ENCODE assay signal across 8 mouse cellular contexts in genomic region chr6:117932325-117933051, GRCm38 (mm10). TPM values are rescaled to one million over a fixed set of nuclear protein-coding genes. Genes with fewer than 3 reads are reported as not detected.
A peak's percentile ranks its signal among the peaks of the same experiment; 100 is the strongest.
DNase-seq lines count a peak whose midpoint lies in the region; ATAC-seq lines count a peak whose summit lies in the region.

No protein-coding gene starts in this region.

- H3K4me1 ChIP-seq in forebrain, embryonic 12.5 days = no peaks in the 10 kb centered on the region
- no peaks in the 10 kb centered on the region for H3K4me1 ChIP-seq in midbrain, embryonic 15.5 days

- 58% methylated on average over 11 of the region's 11 CpGs for WGBS in forebrain, embryonic 12.5 days
- WGBS in midbrain, embryonic 15.5 days = 63% methylated on average over 11 of the region's 11 CpGs

- H3K9ac ChIP-seq in forebrain, embryonic 12.5 days = no peak overlapping the region
- H3K9ac ChIP-seq in midbrain, embryonic 15.5 days = no peak overlapping the region

- ATAC-seq in frontal cortex, adult (ENCODE audit: low TSS enrichment) = peak; percentile 89
- no peak for ATAC-seq in forebrain, embryonic 12.5 days (ENCODE audit: low FRiP score)
- ATAC-seq in midbrain, embryonic 15.5 days (replicated peaks) = no peak

- H3K27me3 ChIP-seq in forebrain, embryonic 12.5 days = no peaks in the 10 kb centered on the region
- H3K27me3 ChIP-seq in midbrain, embryonic 15.5 days (replicated peaks) = no peaks in the 10 kb centered on the region

- DNase-seq in frontal cortex, postnatal 25 days (ENCODE audit: low spot score in 2 of 2) = no peak
- DNase-seq in A20 (ENCODE audit: low read depth, low spot score) = peak; percentile 64
- DNase-seq in adrenal gland, postnatal 25 days = peak; percentile 46
- peak; percentile 43 for DNase-seq in kidney, postnatal 10 days
- peak; percentile 55 for DNase-seq in retina, embryonic 14.5 days (ENCODE audit: low spot score)

- no peak overlapping the region for H3K4me3 ChIP-seq in forebrain, embryonic 12.5 days (replicated peaks)
- H3K4me3 ChIP-seq in midbrain, embryonic 15.5 days = no peak overlapping the region

- H3K4me2 ChIP-seq in forebrain, embryonic 12.5 days = no peak overlapping the region
- no peak overlapping the region for H3K4me2 ChIP-seq in midbrain, embryonic 15.5 days

- H3K36me3 ChIP-seq in forebrain, embryonic 12.5 days (replicated peaks) = peaks cover 25% of the 10 kb centered on the region
- H3K36me3 ChIP-seq in midbrain, embryonic 15.5 days (replicated peaks) = no peaks in the 10 kb centered on the region

- H3K27ac ChIP-seq in forebrain, embryonic 12.5 days = no peak overlapping the region
- no peak overlapping the region for H3K27ac ChIP-seq in midbrain, embryonic 15.5 days

- no peaks in the 10 kb centered on the region for H3K9me3 ChIP-seq in forebrain, embryonic 12.5 days
- no peaks in the 10 kb centered on the region for H3K9me3 ChIP-seq in midbrain, embryonic 15.5 days

RNA-seq across cellular contexts. Expression of gene Fxyd4, which starts 5.0 kb away (rescaled TPM):
- total RNA-seq in adrenal gland, postnatal 25 days (2021) = not detected in 2 replicates
- polyA plus RNA-seq in forebrain, embryonic 12.5 days (2016; fragmentation: Nextera tagmentation; extraction: Ambion mirVana) = 1.9 and 2.0 TPM in 2 replicates
- polyA plus RNA-seq in midbrain, embryonic 15.5 days (2015; fragmentation: Nextera tagmentation; extraction: Ambion mirVana) = 2.8 and 4.7 TPM in 2 replicates

RNA-seq across cellular contexts. Expression of gene Hnrnpf, which starts 32.4 kb away (rescaled TPM):
- 333 and 372 TPM in 2 replicates for total RNA-seq in adrenal gland, postnatal 25 days (2021)
- polyA plus RNA-seq in forebrain, embryonic 12.5 days (2016; fragmentation: Nextera tagmentation; extraction: Ambion mirVana) = 624 TPM in 2 replicates
- 258 and 279 TPM in 2 replicates for polyA plus RNA-seq in midbrain, embryonic 15.5 days (2015; fragmentation: Nextera tagmentation; extraction: Ambion mirVana)

Comparison
In these comparisons a context has a peak if more than half of its experiments do, and no peak if none do; other contexts are left out.
1. DNase-seq: peak in A20 (single experiment), adrenal gland, postnatal 25 days (single experiment), kidney, postnatal 10 days (single experiment) and retina, embryonic 14.5 days (single experiment); none in frontal cortex, postnatal 25 days (0 of 2).